Mouse (Mus musculus) heart, embryonic 15.5 days (tissue): ENCODE results near the gene Col2a1. TPM values are rescaled to one million over a fixed set of nuclear protein-coding genes. Genes with fewer than 3 reads are reported as not detected.
A peak's percentile ranks its signal among the peaks of the same experiment; 100 is the strongest.

Experiments used
- ATAC-seq: fragments of 200-750 bp; cut with Nextera tagmentation; replicated peaks from 2 replicates; pipeline ENCODE4 v1.8.0; 2017; ENCODE audit warnings: low read depth, moderate TSS enrichment; ENCODE audit not compliant: insufficient number of reproducible peaks, insufficient read depth, low FRiP score
- H3K27ac ChIP-seq: fragments of 300-500 bp; sonication (generic); 2 replicates; pipeline ENCODE4 v1.5.1; 2015; ENCODE audit warnings: mild to moderate bottlenecking, inconsistent platforms
- H3K27me3 ChIP-seq: fragments of 300-500 bp; sonication (generic); 2 replicates; pipeline ENCODE4 v1.6.1; 2015; ENCODE audit warnings: inconsistent platforms
- H3K36me3 ChIP-seq: fragments of 300-500 bp; sonication (generic); 2 replicates; pipeline ENCODE4 v1.6.1; 2015; ENCODE audit warnings: mild to moderate bottlenecking, inconsistent platforms
- H3K4me1 ChIP-seq: fragments of 300-500 bp; sonication (generic); replicated peaks from 2 replicates; pipeline ENCODE4 v1.6.1; 2015; ENCODE audit warnings: inconsistent platforms
- H3K4me2 ChIP-seq: fragments of 300-500 bp; sonication (generic); 2 replicates; pipeline ENCODE4 v1.6.1; 2015; ENCODE audit warnings: inconsistent platforms, mild to moderate bottlenecking, moderate library complexity
- H3K4me3 ChIP-seq: fragments of 300-500 bp; sonication (generic); 2 replicates; pipeline ENCODE4 v1.5.1; 2015; ENCODE audit warnings: mild to moderate bottlenecking, inconsistent platforms
- H3K9ac ChIP-seq: fragments of 300-500 bp; sonication (generic); 2 replicates; pipeline ENCODE4 v1.6.1; 2015; ENCODE audit warnings: mild to moderate bottlenecking, inconsistent platforms
- H3K9me3 ChIP-seq: fragments of 300-500 bp; sonication (generic); replicated peaks from 2 replicates; pipeline ENCODE4 v1.6.1; 2016; ENCODE audit warnings: inconsistent platforms
- WGBS: fragments of 180-500 bp; shearing (Covaris S2); methylation state at CpG from one replicate; pipeline ENCODE4 v1.1.7; 2015; ENCODE audit warnings: mixed read lengths; 5-methylcytosine and 5-hydroxymethylcytosine counted together
- polyA plus RNA-seq: library from polyadenylated mRNA; unstranded; fragments of >200 nt; fragmentation: Nextera tagmentation; extraction: Ambion mirVana; gene quantifications from 2 replicates; pipeline ENCODE4 v1.2.1, GENCODE M21; 2015

Gene Col2a1
- 8.3 and 35.1 TPM in 2 replicates for polyA plus RNA-seq

DNA sequence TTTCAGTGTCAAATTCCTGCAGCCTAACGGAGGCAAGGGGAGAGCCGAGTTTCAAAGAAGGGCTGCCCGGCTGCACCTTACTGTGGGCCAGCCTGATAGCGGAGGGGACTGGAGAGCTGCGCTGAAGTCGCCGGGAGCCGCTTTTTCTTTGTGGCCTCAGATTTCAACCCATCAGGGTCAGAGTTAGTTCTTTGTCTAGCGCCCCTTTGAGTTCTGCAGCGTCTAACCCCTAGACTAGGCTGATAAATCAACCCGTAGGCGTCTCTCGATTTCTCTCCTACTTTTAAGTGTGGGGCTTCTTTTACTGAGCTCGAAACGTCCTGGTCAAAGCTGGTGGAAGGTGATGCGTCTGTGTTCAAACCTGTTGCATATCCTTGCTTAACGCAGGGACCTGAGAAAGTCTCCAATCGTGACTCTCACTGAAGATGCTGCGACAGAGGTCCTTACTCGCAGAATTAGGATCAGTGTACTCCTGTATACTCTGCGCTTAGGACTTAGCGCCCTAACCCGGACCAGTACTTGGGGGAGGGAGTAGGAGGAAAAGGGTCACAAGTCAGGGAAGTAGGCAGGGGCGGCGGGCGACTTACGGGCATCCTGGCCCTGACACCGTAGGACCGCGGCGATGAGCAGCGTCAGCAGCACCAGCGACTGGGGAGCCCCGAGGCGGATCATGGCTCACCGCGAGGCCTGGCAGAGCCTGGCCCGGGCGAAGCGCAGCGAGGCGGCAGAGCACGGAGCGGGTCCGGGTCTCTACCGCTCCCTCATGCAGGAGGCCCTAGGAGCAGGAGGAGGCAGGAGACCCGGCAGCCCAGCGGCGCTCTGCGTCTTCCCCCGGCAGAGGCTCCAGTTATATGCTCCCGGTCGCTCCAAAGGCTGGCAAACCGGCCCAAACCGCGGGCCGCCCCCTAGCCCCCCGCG, at the start of gene Col2a1:
TSS of gene Col2a1 (minus strand) at position 874 of the 918 bp plus-strand sequence.
- H3K27me3 ChIP-seq: peaks cover 86% of the 10 kb centered on the region
- H3K4me2 ChIP-seq: peak within 1 kb of the TSS; percentile 82
- H3K9ac ChIP-seq: peak within 1 kb of the TSS; percentile 43
- H3K36me3 ChIP-seq: no peaks in the 10 kb centered on the region
- no peak within 1 kb of the TSS for H3K27ac ChIP-seq
- 1% methylated on average over 59 of the region's 59 CpGs for WGBS
- ATAC-seq: no peak
- H3K4me3 ChIP-seq: peak within 1 kb of the TSS; percentile 48
- H3K4me1 ChIP-seq: peaks cover 44% of the 10 kb centered on the region
- H3K9me3 ChIP-seq: no peaks in the 10 kb centered on the region

DNA sequence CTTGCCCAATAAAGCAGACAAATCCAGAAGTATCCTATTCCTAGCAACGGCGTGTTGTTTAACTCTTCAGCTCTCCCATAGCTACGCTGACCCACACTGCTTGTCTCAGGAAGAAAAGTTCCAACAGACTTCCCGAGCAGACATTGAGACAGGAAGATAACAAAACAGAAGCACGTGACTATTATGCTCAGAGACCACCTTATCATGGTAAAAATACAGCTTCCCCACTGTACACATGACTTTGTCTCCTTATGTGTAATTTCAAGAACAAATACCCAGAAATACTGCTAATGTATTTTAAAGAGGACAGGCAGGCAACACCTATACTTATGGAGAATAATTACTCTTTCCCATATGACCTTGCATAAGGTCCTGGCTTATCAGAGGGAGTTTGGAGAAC, 47.2 kb upstream of the Col2a1 start:
- H3K4me1 ChIP-seq: peaks cover 3% of the 10 kb centered on the region; the same call in 1 of the 2 replicates
- 70% methylated on average over 5 of the region's 5 CpGs for WGBS
- no peak for ATAC-seq
- H3K27ac ChIP-seq: no peak overlapping the region
- no peak overlapping the region for H3K4me3 ChIP-seq
- H3K9me3 ChIP-seq: no peaks in the 10 kb centered on the region
- peaks cover 54% of the 10 kb centered on the region for H3K36me3 ChIP-seq
- H3K4me2 ChIP-seq: no peak overlapping the region
- no peaks in the 10 kb centered on the region for H3K27me3 ChIP-seq
- no peak overlapping the region for H3K9ac ChIP-seq

DNA sequence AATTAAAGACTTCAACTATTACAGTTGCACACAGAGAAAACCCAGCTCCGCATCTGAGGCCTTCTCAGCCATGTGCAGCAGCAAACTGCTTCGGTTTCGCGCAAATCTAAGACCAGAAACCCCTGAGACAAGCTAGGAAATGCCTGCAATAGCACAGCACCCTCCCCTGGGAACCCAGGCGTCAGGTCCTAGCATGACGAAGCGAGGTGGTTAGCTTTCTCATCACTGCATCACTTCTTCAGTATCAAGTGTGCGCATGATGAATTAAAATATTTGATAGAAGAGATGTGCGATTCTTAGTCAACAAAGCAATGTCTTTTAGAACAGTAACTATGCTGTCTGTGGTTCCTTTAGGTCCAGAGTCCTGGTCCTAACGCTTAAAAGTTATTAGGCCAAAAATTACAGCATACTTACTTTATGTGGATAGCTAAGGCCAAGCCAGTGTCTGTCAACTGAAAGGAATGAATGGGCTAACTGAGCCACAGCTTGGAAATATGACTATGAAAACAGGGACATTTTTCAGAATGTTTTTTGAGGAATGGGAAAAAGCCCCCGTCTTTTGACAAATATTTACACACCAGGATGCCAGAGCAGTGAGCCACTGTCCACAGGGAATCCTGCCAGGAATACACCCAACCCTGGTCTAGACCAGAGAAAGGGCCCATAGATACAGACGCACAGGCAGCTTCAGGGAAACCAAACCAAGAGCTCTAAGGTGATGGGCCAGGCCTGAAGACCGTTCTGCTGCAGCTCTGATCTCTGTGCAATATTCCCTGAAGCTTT, 44.6 kb upstream of the Col2a1 start:
- 89% methylated on average over 13 of the region's 13 CpGs for WGBS
- Histone ChIP-seq H3K4me3 (no peak overlapping the region), H3K9me3 (no peaks in the 10 kb centered on the region), H3K4me2 (no peak overlapping the region), H3K4me1 (no peaks in the 10 kb centered on the region), H3K27ac (no peak overlapping the region), H3K27me3 (no peaks in the 10 kb centered on the region), H3K9ac (no peak overlapping the region), H3K36me3 (peaks cover 64% of the 10 kb centered on the region)
- no peak for ATAC-seq

DNA sequence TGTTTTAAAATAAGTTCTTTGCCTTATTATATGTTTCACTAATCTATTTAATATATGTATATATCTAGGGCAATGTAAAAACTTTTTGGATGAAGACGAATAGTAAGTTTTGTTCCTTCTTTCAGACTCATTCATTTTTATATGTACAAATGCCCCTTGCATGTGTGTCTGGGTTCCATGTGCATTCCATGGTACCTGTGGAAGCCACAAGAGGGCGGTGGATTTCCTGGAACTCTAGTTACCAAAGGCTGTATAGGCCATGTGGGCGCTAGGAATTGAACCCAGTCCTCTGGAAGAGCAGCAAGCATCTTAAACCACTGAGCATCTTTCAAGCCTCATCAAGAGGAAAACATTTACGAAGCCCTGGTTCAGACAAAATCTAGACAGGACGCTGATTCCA, 39.9 kb upstream of the Col2a1 start:
- Histone ChIP-seq H3K4me1 (no peaks in the 10 kb centered on the region), H3K36me3 (peaks cover 72% of the 10 kb centered on the region), H3K27ac (no peak overlapping the region), H3K4me2 (no peak overlapping the region), H3K27me3 (no peaks in the 10 kb centered on the region), H3K4me3 (no peak overlapping the region), H3K9me3 (no peaks in the 10 kb centered on the region), H3K9ac (no peak overlapping the region)
- 93% methylated on average over 5 of the region's 5 CpGs for WGBS
- ATAC-seq: no peak

DNA sequence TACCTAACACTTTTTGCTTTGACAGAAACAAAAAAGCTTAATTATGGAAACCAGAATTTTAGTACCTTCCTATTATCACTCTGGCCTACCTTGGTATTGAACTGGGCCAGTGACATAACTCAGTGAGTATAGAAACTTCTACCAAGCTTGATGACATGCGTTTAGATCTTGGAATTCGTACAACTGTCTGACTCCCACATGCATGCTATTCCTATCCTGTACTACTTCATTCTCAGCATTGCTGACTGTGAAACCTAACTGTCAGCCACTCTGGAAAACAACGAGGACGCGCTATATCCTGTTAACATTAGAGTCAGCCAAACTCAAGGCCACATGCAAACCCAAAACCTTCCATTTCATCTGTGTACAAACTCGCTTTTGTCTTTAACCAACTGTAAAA, 39.5 kb upstream of the Col2a1 start:
- ATAC-seq: no peak
- no peaks in the 10 kb centered on the region for H3K4me1 ChIP-seq
- no peaks in the 10 kb centered on the region for H3K27me3 ChIP-seq
- no peak overlapping the region for H3K27ac ChIP-seq
- no peak overlapping the region for H3K4me2 ChIP-seq
- H3K9me3 ChIP-seq: no peaks in the 10 kb centered on the region
- 85% methylated on average over 6 of the region's 6 CpGs for WGBS
- no peak overlapping the region for H3K9ac ChIP-seq
- H3K36me3 ChIP-seq: peaks cover 71% of the 10 kb centered on the region
- no peak overlapping the region for H3K4me3 ChIP-seq

DNA sequence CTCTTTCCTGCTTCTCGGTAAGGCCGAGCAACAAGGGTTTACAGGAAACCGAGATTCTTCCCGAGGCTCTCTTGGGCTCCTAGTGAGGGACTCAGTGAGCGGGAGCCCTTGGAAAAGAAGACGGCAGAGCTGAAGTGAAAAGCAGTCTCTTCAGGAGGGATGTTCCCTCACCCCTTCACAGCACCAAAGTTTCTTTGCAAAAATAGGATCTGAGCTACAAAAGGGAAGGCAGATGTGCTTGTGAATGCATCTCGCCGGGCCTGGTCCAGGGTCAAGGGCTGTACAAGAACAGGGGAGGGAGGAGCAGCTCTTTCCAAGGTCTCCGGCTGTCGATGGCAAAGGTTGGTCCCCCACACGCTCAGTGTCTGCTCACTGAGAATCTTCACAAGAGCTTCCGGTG, 38.0 kb upstream of the Col2a1 start:
- no peak overlapping the region for H3K4me2 ChIP-seq
- 88% methylated on average over 12 of the region's 12 CpGs for WGBS

DNA sequence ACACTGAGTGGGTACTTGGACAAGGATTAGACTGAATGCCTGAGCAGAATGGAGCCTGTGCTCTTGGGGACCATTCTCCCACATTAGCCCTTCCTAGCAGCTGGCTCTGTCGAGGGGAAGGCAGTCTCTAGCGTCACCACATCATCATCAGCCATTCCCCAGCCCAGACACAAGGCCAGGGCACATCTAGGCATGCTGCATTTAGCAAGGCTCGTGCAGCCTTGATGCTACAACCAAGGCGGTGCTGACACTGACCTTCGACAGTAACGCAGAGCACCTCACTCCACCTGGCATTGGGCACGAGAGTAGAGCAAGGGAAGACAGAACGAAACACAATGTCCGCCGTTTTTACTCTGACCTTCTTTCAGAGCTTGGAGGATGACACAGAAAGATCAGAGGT, 35.2 kb upstream of the Col2a1 start:
- Histone ChIP-seq H3K4me2 (no peak overlapping the region), H3K27me3 (no peaks in the 10 kb centered on the region), H3K9ac (no peak overlapping the region), H3K27ac (no peak overlapping the region), H3K4me3 (no peak overlapping the region), H3K9me3 (no peaks in the 10 kb centered on the region), H3K36me3 (peaks cover 66% of the 10 kb centered on the region), H3K4me1 (no peaks in the 10 kb centered on the region)
- no peak for ATAC-seq
- WGBS: 86% methylated on average over 10 of the region's 10 CpGs

More for the DNA sequence above, 38.0 kb upstream of the Col2a1 start:
- Histone ChIP-seq H3K36me3 (peaks cover 74% of the 10 kb centered on the region), H3K4me3 (no peak overlapping the region), H3K27me3 (no peaks in the 10 kb centered on the region), H3K9me3 (no peaks in the 10 kb centered on the region), H3K9ac (no peak overlapping the region), H3K4me1 (no peaks in the 10 kb centered on the region), H3K27ac (no peak overlapping the region)
- ATAC-seq: no peak

DNA sequence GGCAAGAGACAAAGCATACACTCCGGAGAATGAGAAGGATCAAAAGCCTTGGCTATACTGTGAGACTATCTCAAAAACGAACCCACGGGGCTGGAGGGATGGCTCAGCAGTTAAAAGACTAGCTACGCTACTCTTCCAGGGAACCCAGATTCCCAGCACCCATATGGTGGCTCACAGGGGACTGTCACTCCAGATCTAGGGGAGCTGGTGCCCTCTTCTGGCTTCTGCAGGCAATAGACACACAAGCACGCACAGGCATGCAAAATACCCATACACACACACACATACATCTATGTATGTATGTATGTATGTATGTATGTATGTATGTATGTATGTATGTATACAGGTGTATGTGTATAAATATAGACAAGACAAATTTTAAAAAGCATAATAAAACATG, 32.1 kb upstream of the Col2a1 start:
- H3K4me3 ChIP-seq: no peak overlapping the region
- no peak overlapping the region for H3K4me2 ChIP-seq
- H3K9ac ChIP-seq: no peak overlapping the region
- H3K27ac ChIP-seq: no peak overlapping the region
- no peak for ATAC-seq
- no peaks in the 10 kb centered on the region for H3K27me3 ChIP-seq
- H3K4me1 ChIP-seq: no peaks in the 10 kb centered on the region
- WGBS: 92% methylated on average over 5 of the region's 5 CpGs
- H3K9me3 ChIP-seq: no peaks in the 10 kb centered on the region
- H3K36me3 ChIP-seq: peaks cover 40% of the 10 kb centered on the region

DNA sequence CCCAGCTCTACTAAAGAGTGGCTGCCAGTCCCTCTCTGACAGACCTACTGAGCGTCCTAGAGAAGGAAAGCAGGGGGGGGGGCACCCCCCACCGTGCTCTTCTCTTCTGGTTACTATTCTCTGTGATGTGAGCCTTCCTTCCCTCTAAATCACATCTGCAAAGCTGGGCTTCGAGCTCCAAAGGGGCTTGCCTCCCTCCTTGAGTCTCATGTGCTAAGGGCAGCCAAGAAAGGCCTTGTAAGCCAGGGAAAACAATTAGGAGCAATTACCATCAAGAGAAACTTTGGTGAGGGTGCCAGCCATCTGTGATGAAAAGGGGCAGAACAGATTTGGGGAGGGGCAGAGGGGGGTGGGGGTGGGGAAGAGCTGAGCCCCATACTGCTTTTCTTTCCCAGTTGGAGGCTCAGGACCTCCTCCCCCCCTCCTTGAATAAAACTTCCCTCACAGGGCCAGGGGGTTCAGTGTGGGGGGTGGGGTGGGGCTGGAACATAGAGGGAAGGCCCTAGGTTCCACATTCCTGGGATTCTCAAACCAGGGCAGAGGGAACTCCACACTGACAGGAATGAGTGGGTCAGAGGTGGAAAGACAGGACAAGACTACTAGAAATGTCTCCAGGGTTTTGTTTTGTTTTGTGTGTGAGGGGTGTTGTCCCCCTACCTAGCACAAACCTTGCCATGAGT, 30.7 kb upstream of the Col2a1 start:
- H3K27ac ChIP-seq: no peak overlapping the region
- H3K9me3 ChIP-seq: no peaks in the 10 kb centered on the region
- no peak for ATAC-seq
- no peak overlapping the region for H3K9ac ChIP-seq
- no peaks in the 10 kb centered on the region for H3K27me3 ChIP-seq
- no peaks in the 10 kb centered on the region for H3K4me1 ChIP-seq
- H3K4me3 ChIP-seq: no peak overlapping the region
- no peak overlapping the region for H3K4me2 ChIP-seq
- H3K36me3 ChIP-seq: peaks cover 37% of the 10 kb centered on the region
- WGBS: 31% methylated on average over 3 of the region's 3 CpGs

DNA sequence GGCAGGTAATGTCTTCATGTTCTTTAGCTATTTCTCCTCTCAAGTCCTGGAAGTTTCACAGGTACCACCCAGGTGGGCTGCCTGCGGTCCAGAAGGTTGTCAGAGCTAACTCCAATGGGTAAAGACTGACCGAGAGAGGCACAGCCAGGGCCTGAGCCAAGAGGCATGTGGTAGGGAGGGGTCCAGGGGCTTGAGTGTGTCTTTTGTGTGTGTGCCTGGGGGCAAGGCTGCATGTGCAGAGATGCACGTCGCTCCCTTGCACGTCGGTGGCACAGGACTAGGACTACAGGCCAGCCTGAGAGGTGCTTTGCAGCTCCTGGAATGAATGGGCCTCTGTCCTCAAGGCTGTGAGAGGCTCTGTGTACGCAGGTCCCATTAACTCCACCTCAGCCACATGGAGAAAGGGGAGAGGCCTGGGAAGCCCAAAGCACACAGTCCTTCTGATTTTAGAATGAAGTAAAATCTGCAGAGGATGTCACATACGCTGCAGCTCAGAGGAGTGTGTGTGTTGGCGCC, 28.8 kb upstream of the Col2a1 start:
- H3K27ac ChIP-seq: no peak overlapping the region
- 87% methylated on average over 9 of the region's 9 CpGs for WGBS
- no peak for ATAC-seq

DNA sequence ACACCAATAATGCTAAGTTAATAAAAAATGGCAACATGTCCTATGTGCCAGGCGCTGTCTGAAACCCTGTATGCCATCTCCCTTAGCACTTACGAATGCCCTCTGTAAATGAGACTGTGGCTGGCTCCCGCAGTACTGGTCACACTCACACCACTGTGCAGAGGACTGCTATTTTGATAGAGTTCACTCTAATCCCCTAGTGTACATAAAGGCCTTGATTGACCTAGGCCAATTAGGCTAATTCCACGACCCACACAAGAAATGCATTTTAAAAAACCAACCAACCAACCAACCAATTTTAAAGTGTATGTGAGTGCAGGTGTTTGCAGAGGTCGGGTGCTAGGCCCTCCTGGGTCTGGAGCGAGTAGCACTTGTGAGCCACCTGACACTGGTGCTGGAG, 25.3 kb upstream of the Col2a1 start:
- no peaks in the 10 kb centered on the region for H3K9me3 ChIP-seq
- H3K4me2 ChIP-seq: no peak overlapping the region
- H3K4me3 ChIP-seq: no peak overlapping the region
- H3K9ac ChIP-seq: no peak overlapping the region
- no peaks in the 10 kb centered on the region for H3K36me3 ChIP-seq
- peaks cover 31% of the 10 kb centered on the region for H3K4me1 ChIP-seq
- H3K27ac ChIP-seq: no peak overlapping the region
- WGBS: 79% methylated on average over 6 of the region's 6 CpGs
- ATAC-seq: no peak
- no peaks in the 10 kb centered on the region for H3K27me3 ChIP-seq

More for the DNA sequence above, 28.8 kb upstream of the Col2a1 start:
- Histone ChIP-seq H3K9ac (no peak overlapping the region), H3K4me2 (no peak overlapping the region), H3K27me3 (no peaks in the 10 kb centered on the region), H3K4me1 (no peaks in the 10 kb centered on the region; the same call in 1 of the 2 replicates), H3K4me3 (no peak overlapping the region), H3K9me3 (no peaks in the 10 kb centered on the region), H3K36me3 (peaks cover 23% of the 10 kb centered on the region)
